Mouse (Mus musculus) CH12.LX (cell line): ENCODE data around the gene Med10. TPM values are rescaled to one million over a fixed set of nuclear protein-coding genes. Genes with fewer than 3 reads are reported as not detected.

ENCODE experiments used
- DNase-seq: peaks from one replicate; pipeline ENCODE4 v3.0.0-alpha.2; 2013; ENCODE audit errors: extremely low read depth
- H3K27ac ChIP-seq: 2 replicates; pipeline ENCODE4 v1.5.1; 2012; ENCODE audit warnings: low read depth, mild to moderate bottlenecking, control low read depth, moderate library complexity; ENCODE audit not compliant: insufficient read depth
- H3K27me3 ChIP-seq: replicated peaks from 2 replicates; pipeline ENCODE3; 2012; ENCODE audit warnings: inconsistent platforms
- H3K36me3 ChIP-seq, 2 experiments: replicated peaks in 1 of 2; 2 replicates each; pipeline versions ENCODE3 to v1.6.1; 2012; ENCODE audit warnings: inconsistent platforms in 1 of 2, low read length in 1 of 2, mild to moderate bottlenecking in 1 of 2, mixed read lengths in 1 of 2, moderate library complexity in 1 of 2; ENCODE audit not compliant: control insufficient read depth in 1 of 2, insufficient read depth in 1 of 2
- H3K4me1 ChIP-seq, 2 experiments: 2 replicates each; pipeline ENCODE4 v1.6.1; 2012; ENCODE audit warnings: inconsistent platforms in 1 of 2, moderate library complexity in 1 of 2; ENCODE audit not compliant: insufficient read depth in 2 of 2, control insufficient read depth in 1 of 2
- H3K4me2 ChIP-seq: 2 replicates; pipeline ENCODE4 v1.6.1; 2012; ENCODE audit warnings: low read depth, mild to moderate bottlenecking, control low read depth; ENCODE audit not compliant: poor library complexity, insufficient read depth, severe bottlenecking
- H3K4me3 ChIP-seq, 3 experiments: fragments of 150-350 bp in 1 of 3; sonication (generic) in 1 of 3; replicated peaks in 1 of 3; 2 replicates each; pipeline versions ENCODE3 to v1.5.1; 2011 to 2012; ENCODE audit warnings: low read depth in 2 of 3, low read length in 2 of 3, mild to moderate bottlenecking in 2 of 3, moderate library complexity in 2 of 3, control low read depth in 1 of 3, improper control_type of control experiment in 1 of 3, inconsistent platforms in 1 of 3, mixed read lengths in 1 of 3; ENCODE audit not compliant: poor library complexity in 1 of 3
- H3K79me2 ChIP-seq: replicated peaks from 2 replicates; pipeline ENCODE4 v1.6.1; 2012; ENCODE audit warnings: mild to moderate bottlenecking, moderate library complexity; ENCODE audit not compliant: control insufficient read depth, poor library complexity, insufficient read depth, severe bottlenecking; ENCODE audit errors: extremely low read depth
- H3K9ac ChIP-seq: 2 replicates; pipeline ENCODE4 v1.6.1; 2012; ENCODE audit warnings: low read depth, mild to moderate bottlenecking, control low read depth, moderate library complexity; ENCODE audit not compliant: insufficient read depth
- H3K9me3 ChIP-seq: replicated peaks from 2 replicates; pipeline ENCODE3; 2012; ENCODE audit warnings: low read length, inconsistent platforms, mixed read lengths
- CHD1 ChIP-seq: IDR thresholded peaks from 2 replicates; pipeline ENCODE4 v1.6.1; 2012; ENCODE audit warnings: low read depth, low read length, improper control_type of control experiment, inconsistent platforms
- CHD2 ChIP-seq: IDR thresholded peaks from 2 replicates; pipeline ENCODE4 v1.6.1; 2011; ENCODE audit warnings: low read length, improper control_type of control experiment
- CTCF ChIP-seq, 2 experiments: IDR thresholded peaks in 1 of 2; conservative IDR thresholded peaks in 1 of 2; 2 replicates each; pipeline ENCODE4 v1.5.1; 2011 to 2012; ENCODE audit warnings: low read depth in 2 of 2, low read length in 2 of 2, improper control_type of control experiment in 1 of 2, inconsistent platforms in 1 of 2, mild to moderate bottlenecking in 1 of 2, moderate library complexity in 1 of 2
- E2F4 ChIP-seq: IDR thresholded peaks from 2 replicates; pipeline ENCODE4 v1.6.1; 2011; ENCODE audit warnings: low read depth, low read length, improper control_type of control experiment; ENCODE audit not compliant: insufficient replicate concordance
- ELF1 ChIP-seq: IDR thresholded peaks from 2 replicates; pipeline ENCODE4 v1.6.1; 2014; ENCODE audit warnings: low read depth, mild to moderate bottlenecking, inconsistent platforms, low read length, improper control_type of control experiment
- EP300 ChIP-seq: IDR thresholded peaks from 2 replicates; pipeline ENCODE4 v1.6.1; 2011; ENCODE audit warnings: low read length, improper control_type of control experiment
- ETS1 ChIP-seq: conservative IDR thresholded peaks from 2 replicates; pipeline ENCODE4 v1.6.1; 2012; ENCODE audit warnings: low read depth, mild to moderate bottlenecking, inconsistent platforms, low read length, improper control_type of control experiment, moderate library complexity
- IRF4 ChIP-seq: IDR thresholded peaks from 2 replicates; pipeline ENCODE4 v1.6.1; 2014; ENCODE audit warnings: low read depth, mild to moderate bottlenecking, inconsistent platforms, low read length, improper control_type of control experiment
- MEF2A ChIP-seq: IDR thresholded peaks from 2 replicates; pipeline ENCODE4 v1.6.1; 2014; ENCODE audit warnings: low read depth, mild to moderate bottlenecking, inconsistent platforms, low read length, improper control_type of control experiment, borderline replicate concordance
- MXI1 ChIP-seq: IDR thresholded peaks from 2 replicates; pipeline ENCODE4 v1.6.1; 2011; ENCODE audit warnings: mild to moderate bottlenecking, low read depth, low read length, improper control_type of control experiment
- TBP ChIP-seq: conservative IDR thresholded peaks from 2 replicates; pipeline ENCODE4 v1.6.1; 2011; ENCODE audit warnings: low read depth, low read length, improper control_type of control experiment
- UBTF ChIP-seq: IDR thresholded peaks from 2 replicates; pipeline ENCODE4 v1.6.1; 2012; ENCODE audit warnings: low read depth, mild to moderate bottlenecking, inconsistent platforms, low read length, improper control_type of control experiment, moderate library complexity
- ZC3H11A ChIP-seq: IDR thresholded peaks from 2 replicates; pipeline ENCODE4 v1.6.1; 2012; ENCODE audit warnings: low read depth, mild to moderate bottlenecking, inconsistent platforms, low read length, improper control_type of control experiment
- ZMIZ1 ChIP-seq: IDR thresholded peaks from 2 replicates; pipeline ENCODE4 v1.6.1; 2012; ENCODE audit warnings: low read depth, mild to moderate bottlenecking, inconsistent platforms, low read length, improper control_type of control experiment
- dilution Hi-C: fragments of 300-500 bp; cut with MboI; formaldehyde crosslinking; loops from 2 replicates; pipeline ENCODE4 v1.14.3; 2020; ENCODE audit warnings: low sequenced_read_pairs; ENCODE audit not compliant: extremely low pct_unique_long_range_greater_than_20kb, extremely low pct_ligation_motif_present
- in situ Hi-C: fragments of 300-500 bp; cut with MboI; formaldehyde crosslinking; loops from 3 replicates; pipeline ENCODE4 v1.14.3; 2019; ENCODE audit warnings: low sequenced_read_pairs, low pct_ligation_motif_present, low pct_unique_long_range_greater_than_20kb, mixed read lengths
- polyA plus RNA-seq: library from polyadenylated mRNA; unstranded; fragments of >175 nt; gene quantifications from 2 replicates; pipeline ENCODE4 v1.2.1, GENCODE M21; 2012; ENCODE audit warnings: low read depth; ENCODE audit not compliant: insufficient read length
- total RNA-seq, 2 experiments: library from RNA; depleted of rRNA; stranded (reverse); fragments of 300-350 nt in 1 of 2; fragments of >200 nt in 1 of 2; gene quantifications; 2 replicates each; pipeline ENCODE4 v1.2.3; 2012 to 2014

Med10 gene
- total and polyA plus RNA-seq, 3 experiments, result 58.6 to 78.7 (median 72.6) TPM

GRCm38 (mm10) chr13:69810936-69811680 lies 8.9 kb downstream of the Med10 start:
- peaks cover 1% of the 10 kb centered on the region for H3K27me3 ChIP-seq
- TF ChIP-seq MXI1 (no peak), CTCF (conservative IDR thresholded peaks at IDR 0.05 in 1 of 2, IDR thresholded peaks at IDR 0.05 in 1 of 2; ENCODE audit: low read depth in 2 of 2, low read length in 2 of 2) (no peak), ZMIZ1 (no peak), MEF2A (no peak), ZC3H11A (no peak), ELF1 (no peak), E2F4 (no peak), CHD2 (no peak), ETS1 (no peak), IRF4 (no peak), UBTF (no peak), CHD1 (no peak)
- in situ Hi-C loops (loop anchor here (25.0 kb wide), 1 partner anchor 1224 kb away; the partner anchor contains the start of genes 1700001L19Rik, Fastkd3 and Mtrr), dilution Hi-C loops (no loop called here)
- H3K9me3 ChIP-seq, result no peaks in the 10 kb centered on the region
- DNase-seq, result no peak
- H3K9ac ChIP-seq, result peak overlapping the region; percentile 77
- H3K27ac ChIP-seq, result no peak overlapping the region
- H3K4me3 ChIP-seq, result peak overlapping the region; percentile 90 to 97 (median 95)
- peaks cover 16% of the 10 kb centered on the region for H3K79me2 ChIP-seq
- H3K36me3 ChIP-seq, result peaks cover 33 to 48% of the 10 kb centered on the region in 2 experiments
- H3K4me2 ChIP-seq, result peak overlapping the region; percentile 75
- H3K4me1 ChIP-seq, result peaks cover 2 to 20% of the 10 kb centered on the region in 2 experiments

- Histone ChIP-seq H3K27me3 (no peaks in the 10 kb centered on the region), H3K4me2 (no peak overlapping the region), H3K36me3 (peaks cover 40 to 67% of the 10 kb centered on the region in 2 experiments), H3K4me1 (peaks cover 2 to 20% of the 10 kb centered on the region in 2 experiments), H3K79me2 (peaks cover 16% of the 10 kb centered on the region), H3K27ac (no peak overlapping the region), H3K4me3 (no peak overlapping the region), H3K9me3 (no peaks in the 10 kb centered on the region), H3K9ac (no peak overlapping the region)
- DNase-seq, result no peak
- in situ Hi-C loops (loop anchor here (25.0 kb wide), 1 partner anchor 1227 kb away; the partner anchor contains the start of genes 1700001L19Rik, Fastkd3 and Mtrr), dilution Hi-C loops (no loop called here)
- TF ChIP-seq TBP (no peak), EP300 (no peak), CHD2 (no peak)
Observed at GRCm38 (mm10) chr13:69813870-69814269, 11.7 kb downstream of the Med10 start.
